Mouse (Mus musculus) C2C12 (cell line): Measurements from ENCODE around the gene Flot2.

ENCODE experiments used
- CEBPB ChIP-seq: IDR thresholded peaks from one replicate; pipeline ENCODE4 v1.6.1; 2011; ENCODE audit warnings: low read depth, mild to moderate bottlenecking, control low read depth, moderate library complexity
- CTCF ChIP-seq: IDR thresholded peaks from one replicate; pipeline ENCODE4 v1.5.1; 2011; ENCODE audit not compliant: control insufficient read depth, insufficient read depth, insufficient read length
- MAX ChIP-seq: IDR thresholded peaks from one replicate; pipeline ENCODE4 v1.6.1; 2011; ENCODE audit warnings: mild to moderate bottlenecking, control low read depth
- MYOG ChIP-seq: IDR thresholded peaks from one replicate; pipeline ENCODE4 v1.6.1; 2011; ENCODE audit not compliant: control insufficient read depth, insufficient read length; ENCODE audit errors: extremely low read depth
- USF1 ChIP-seq: IDR thresholded peaks from one replicate; pipeline ENCODE4 v1.6.1; 2011; ENCODE audit warnings: low read depth, mild to moderate bottlenecking, control low read depth, moderate library complexity

- no peak for TF ChIP-seq MAX
- no peak for TF ChIP-seq CTCF
- TF ChIP-seq MYOG: no peak
- no peak for TF ChIP-seq CEBPB
- no peak for TF ChIP-seq USF1
These were observed 66.8 kb downstream of the Flot2 start for GRCm38 (mm10) chr11:78104501-78104900.
